Mouse (Mus musculus) forelimb bud, embryonic 11.5 days (tissue): Measurements from ENCODE around the gene Abca1.

ENCODE experiments used
- DNase-seq: peaks from one replicate; pipeline ENCODE4 v3.0.0-alpha.2; 2012; ENCODE audit warnings: low read depth, low spot score

The Abca1 gene

DNA sequence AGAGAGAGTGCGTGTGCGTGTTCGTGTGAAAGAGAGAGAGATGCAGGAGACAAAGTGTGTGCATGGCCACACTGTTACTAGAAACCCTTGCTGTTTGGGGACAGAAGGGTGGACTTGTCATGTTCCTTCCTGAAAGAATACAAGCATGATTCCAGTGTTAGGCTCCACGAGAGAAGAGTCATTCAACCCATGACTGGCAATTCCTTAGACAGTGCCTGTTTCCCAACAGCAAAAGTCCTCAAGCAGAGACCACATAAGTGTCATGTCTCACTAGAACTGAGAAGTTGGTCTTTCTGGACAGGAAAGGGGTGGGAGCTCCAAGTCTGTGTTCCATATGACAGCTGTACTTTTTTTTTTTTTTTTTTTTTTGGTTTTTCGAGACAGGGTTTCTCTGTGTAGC, 10.1 kb downstream of the Abca1 start:
- no peak for DNase-seq

- no peak for DNase-seq
Observed at GRCm38 (mm10) chr4:53148817-53149216, 10.9 kb downstream of the Abca1 start.

DNA sequence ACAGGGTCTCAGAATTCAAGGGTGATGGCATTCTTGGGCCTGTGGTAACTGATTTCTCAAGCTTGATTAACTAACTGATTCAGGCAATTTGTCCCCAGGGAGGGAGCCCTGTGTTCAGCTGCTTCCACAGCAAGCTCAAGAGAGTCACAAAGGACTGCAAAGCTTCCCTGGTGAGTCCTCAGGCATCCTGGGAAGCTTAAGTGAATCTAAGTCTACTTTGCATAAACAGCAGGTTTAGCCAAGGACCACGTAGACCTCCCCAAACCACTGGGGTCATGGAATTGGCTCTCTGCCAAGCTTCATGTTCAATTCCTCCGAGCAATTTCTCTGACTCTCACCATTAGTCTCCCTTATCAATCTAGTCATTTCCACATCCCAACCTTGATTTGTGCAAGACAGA, 12.2 kb downstream of the Abca1 start:
- DNase-seq = no peak

GRCm38 (mm10) chr4:53147046-53147445, 12.6 kb downstream of the Abca1 start:
- DNase-seq = no peak

- DNase-seq = no peak
Observed at GRCm38 (mm10) chr4:53146227-53146949, 13.3 kb downstream of the Abca1 start.

DNA sequence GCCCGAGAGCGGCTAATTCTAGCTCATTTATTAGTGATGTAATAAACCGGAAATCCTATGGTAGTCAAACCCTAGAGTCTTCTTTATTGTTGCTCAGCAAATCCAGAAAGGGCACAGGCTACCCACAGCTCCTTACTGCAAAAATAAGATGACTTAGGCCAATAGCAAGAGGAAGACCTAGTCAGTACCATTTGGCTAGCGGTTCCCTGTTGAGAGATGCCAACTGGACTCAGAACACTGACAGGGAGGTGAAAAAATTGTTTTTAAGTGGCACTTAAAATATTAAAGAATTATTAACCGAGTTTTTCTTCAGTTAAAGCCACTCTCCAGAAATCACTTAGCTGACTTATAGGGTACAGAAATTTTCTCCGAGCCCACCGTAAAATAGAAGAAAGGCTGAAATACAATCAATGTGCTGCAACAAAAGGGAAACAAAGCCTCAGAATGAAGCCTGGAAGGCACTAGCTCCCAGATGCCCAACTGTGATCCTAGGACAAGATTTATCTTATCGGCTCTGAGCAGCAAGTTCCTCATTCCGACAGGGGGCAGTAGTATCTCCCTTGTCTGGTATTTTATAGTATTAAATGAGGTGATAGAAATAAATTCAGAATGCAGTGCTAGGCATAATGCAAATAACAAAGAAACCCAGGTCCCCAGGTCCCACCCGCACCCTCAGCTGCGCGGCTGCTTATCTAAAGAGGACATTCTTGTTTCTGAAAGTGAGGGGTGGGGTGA, 14.1 kb downstream of the Abca1 start:
- no peak for DNase-seq

GRCm38 (mm10) chr4:53144571-53144970, 15.1 kb downstream of the Abca1 start:
- no peak for DNase-seq

GRCm38 (mm10) chr4:53144021-53144420, 15.7 kb downstream of the Abca1 start:
- DNase-seq = no peak

DNA sequence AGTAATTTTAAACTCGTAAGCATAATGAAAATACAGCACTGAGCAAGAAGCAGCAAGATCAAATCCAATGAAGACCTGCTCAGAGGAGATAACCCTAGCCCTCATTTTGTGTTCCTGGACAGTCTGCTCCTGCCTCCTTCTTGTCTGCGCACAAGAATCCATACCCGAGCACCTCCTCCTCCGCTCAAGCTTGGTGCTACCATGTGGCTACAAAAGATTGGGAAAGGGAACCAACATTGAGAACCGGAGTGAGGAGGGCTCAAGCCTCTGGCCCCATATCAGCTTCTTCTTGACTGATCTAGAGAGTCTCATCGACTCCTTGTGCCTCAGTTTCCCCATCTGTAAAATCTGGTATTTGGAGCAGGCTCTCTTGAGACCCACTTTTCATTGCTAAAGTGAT, 19.0 kb downstream of the Abca1 start:
- DNase-seq = no peak

DNA sequence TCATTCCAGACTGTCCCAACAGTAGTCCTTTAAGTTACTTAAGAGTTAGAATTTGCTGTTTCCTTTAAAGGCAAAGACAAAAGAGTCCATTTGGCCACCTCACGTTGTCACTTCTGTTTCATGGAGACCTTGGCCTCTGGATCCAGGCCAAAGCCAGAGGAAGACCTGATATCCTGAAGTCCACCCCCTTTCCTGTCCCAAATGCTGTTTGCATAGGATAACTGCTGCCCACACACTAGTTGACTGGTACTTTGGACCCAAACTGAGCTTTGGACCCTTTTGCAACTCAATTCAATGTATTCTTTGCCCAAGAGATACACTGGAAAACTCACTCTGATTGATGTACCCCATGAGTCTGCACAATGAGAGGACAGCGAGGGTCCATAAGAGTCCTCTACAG, 20.2 kb downstream of the Abca1 start:
- no peak for DNase-seq

GRCm38 (mm10) chr4:53138974-53139373, 20.7 kb downstream of the Abca1 start:
- DNase-seq = no peak

DNA sequence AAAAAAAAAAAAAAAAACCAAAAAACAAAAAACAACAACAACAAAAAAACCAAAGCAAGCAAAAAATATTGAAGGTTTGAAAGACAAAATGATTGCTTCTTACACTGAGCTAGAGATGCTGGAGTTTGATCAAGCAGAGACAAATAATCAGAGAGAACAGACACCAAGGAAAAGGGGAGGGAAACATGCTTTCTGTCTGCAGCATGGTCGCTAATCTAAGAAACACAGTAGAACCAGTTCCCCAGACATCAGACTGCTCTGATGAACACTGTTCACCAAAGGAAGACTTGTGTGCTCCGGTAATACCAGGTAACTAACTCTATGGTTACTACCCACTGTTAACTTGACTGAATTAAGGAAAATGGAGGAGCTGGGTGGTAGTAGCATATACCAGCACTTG, 22.6 kb downstream of the Abca1 start:
- DNase-seq = no peak

DNA sequence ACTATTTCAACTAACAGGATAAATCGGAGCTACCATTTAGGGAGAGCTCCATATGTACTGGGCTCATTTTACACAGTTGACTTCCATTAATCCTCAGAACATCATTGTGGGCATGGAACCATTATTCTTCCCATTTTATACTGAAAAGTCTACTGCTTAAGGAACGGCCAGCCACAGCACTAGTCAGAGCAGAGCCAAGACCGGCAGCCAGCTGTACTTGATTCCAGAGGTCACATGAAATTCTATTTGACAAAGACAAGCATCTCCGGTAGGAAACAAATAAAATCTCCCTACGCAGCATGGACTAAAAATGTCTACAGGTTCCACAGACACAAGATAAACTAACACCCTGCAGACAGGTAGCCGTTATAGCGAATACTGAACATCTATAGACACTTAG, 24.9 kb downstream of the Abca1 start:
- DNase-seq = no peak

DNA sequence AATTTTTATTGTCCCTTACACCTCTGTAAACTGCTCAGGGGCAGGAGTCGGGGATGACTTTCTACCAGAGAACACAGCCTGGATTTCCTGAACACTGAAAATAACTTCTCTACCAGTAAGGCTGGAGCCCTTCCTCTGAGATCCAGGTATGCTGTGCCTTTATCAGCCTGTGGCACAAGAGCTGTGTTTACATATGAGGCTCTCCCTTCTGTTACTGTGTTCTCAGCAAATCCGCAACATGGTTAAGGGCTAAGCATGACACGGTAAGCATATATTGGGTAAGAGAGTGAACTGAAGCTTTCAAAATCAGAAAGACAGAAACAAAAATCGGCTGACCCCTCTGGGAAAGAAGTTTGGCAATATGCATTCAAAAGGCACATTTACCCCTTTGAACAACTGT, 25.7 kb downstream of the Abca1 start:
- no peak for DNase-seq

DNA sequence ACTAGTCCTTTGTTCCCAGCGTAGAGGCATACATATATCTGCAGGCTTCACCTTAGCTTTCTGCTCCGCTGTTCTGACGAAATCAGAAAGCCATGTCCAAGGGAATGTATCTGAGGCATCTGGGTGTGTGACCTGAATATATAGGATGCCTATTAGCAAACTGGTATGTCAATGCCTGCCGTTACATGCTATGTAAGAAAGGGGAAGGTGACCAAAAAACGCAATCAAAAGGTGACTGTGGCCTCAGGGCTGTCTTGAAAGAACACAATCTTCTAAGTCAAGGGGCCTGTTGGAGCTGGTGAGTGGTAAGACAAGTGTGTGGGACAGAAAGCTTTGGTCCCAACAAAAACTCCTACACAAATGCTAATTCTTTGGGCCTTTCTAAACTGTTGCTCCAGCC, 28.2 kb downstream of the Abca1 start:
- DNase-seq = no peak

DNA sequence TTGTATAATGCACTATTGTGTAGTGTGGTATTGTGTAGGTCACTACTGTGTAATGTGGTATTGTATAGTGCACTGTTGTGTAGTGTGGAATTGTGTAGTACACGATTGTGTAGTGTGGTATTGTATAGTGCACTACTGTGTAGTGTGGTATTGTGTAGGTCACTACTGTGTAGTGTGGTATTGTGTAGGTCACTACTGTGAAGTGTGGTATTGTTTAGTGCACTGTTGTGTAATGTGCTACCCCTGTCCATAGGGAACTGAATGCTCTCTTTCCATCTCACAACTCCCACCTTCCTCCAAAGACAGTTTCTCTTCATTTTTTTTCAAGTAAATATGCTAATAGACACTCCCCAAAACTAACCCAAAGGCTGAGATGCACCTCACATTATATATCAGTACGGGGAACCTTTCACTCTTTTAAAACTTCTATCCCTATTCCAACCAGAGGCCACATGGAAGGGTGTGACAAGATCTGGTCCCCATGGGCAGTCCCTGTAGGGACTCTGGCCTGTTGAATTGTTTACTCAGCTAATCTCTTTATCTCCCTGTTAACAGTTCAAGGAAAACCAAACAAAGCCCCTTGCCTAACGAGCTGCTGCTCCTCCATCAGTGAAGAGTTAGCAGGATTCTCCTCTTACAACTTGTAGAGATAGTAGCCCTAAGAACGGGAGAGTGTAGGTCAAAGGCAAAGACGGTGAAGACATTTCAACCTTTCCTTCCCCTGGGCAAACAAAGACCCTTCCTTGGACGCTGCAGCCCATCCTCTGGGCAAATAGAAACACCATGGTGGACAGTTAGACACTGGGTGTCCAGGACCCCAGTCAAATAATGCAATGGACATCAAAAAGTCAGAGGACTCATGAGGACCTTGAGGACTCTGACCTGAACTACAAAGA, 28.8 kb downstream of the Abca1 start:
- DNase-seq = no peak

GRCm38 (mm10) chr4:53129716-53130301, 29.9 kb downstream of the Abca1 start:
- DNase-seq = no peak

DNA sequence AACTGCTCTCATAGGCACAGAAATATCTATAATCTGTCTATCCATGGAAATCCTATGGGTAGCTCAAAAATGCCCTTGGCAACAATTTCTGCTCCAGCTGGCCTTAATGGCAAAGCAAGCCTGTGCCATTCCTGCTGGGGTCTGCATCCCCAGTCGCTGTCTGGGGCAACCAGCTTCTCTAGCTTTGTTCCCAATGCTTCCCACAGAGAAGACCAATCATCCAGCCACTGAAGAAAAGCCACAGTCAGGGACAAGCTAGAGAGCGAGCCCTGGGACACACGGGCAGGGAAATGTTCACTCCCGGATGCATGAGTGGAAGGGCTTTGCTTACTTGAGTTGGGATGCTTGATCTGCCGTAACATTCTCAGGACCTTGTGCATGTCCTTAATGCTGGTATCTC, 32.4 kb downstream of the Abca1 start:
- DNase-seq = no peak

DNA sequence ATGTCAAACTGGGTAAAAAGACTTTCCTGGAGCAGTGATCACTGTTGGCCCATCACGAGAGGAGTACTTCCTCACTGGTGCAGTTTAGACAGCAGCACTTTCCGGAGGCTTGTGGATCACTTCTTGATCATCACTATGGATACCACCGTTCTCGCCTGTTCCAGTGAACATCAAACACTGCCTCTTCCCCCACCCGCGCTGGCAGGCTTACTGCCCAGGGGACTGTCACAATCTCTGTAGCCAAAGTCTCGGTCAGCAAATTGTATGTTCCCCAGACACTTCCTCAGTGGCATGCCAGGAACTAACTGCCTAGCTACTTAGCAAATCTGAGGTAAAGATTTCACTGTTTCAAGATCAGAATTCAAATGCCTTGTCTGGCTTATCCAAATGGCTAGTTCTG, 32.9 kb downstream of the Abca1 start:
- DNase-seq = no peak

DNA sequence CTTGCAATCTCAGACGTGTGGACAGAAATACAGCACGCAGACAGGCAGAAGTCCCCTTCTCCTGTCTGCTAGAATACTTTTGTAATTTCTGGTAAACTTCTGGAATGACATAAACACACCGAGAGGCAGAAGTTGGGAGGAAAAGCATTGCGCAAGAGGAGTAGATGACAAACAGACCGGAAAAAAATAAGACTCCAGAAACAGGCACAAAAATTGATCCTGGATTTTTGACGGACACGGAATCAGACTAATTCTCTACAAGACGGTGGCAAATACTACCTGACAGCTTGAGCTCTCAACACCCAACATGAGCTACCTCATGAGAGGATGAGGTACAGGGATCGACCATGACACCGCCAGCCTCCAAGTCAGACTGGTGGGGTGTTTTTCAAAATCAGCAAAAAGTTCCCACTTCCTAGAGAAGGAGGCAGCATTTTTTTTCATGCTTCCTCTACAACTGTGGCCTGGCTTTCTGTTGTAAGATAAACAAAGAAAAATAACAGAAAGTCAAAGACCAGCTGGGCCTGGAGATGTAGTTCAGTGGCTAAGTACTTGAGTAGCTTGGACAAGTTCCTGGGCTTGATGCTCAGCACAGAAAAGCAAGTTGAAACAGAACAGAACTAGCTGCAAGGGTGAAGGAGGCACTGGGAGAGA, 34.7 kb downstream of the Abca1 start:
- no peak for DNase-seq

- no peak for DNase-seq
Observed at GRCm38 (mm10) chr4:53122310-53122709, 37.4 kb downstream of the Abca1 start.
